Mouse (Mus musculus) R1 (cell line): ENCODE measurements around the gene Avp.

Source experiments
- DNase-seq: peaks from one replicate; pipeline ENCODE4 v3.0.0-alpha.2; 2018; ENCODE audit warnings: low read depth, low spot score

Avp gene

DNA sequence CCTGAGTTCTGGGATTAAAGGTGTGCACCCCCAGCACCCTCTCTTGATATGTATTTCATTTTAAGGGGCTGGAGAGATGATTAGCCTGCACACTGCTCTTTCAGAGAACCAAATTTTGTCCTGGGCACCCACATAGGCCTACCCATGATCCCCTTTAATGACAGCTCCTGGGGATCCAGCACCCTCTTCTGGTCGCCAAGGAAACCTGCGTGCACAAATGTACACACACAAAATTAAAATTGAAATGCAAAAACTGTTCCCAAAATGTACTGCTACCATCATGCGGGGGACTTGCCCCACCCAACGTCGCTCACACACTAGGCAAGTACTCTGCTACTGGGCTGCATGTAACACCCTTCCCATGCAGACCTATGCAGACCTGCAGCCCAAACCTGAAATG lies 7.4 kb downstream of the Avp start:
- no peak for DNase-seq

DNA sequence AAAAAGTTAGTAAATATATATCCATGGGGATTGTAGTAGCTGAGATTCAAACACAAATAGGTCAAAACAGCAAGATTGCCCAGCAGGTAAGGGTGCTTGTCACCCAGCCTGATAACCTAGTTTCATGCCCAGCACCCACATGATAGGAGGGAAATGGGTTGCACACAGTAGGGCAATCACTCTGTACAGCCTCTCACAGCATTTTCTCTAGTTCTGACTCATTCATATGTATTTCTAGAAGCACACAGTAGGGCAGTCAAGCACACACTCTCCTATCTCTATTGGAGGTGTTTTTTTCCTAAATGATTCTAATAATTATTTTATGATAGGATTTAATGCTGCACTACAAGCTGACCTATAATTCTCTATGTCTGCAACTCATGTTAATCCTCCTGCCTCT lies 12.4 kb downstream of the Avp start:
- no peak for DNase-seq

DNA sequence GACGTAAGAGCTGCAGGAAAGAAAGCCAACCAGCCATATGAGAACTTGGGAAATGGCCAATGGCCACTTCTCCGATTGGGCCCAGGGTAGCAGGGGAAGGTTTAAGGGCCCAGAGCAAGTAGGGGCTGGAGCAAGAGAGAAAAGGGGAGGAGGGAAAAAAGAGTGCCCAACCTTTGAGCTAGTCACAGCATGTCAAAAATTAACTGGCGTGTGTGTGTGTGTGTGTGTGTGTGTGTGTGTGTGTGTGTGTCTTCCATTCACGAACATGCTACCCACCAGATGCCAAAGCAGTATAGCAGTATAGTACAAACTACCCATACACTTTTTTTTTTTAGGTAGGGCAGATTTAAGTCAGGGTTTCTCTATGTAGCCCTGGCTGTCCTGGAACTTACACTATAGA lies 13.4 kb downstream of the Avp start:
- no peak for DNase-seq

DNA sequence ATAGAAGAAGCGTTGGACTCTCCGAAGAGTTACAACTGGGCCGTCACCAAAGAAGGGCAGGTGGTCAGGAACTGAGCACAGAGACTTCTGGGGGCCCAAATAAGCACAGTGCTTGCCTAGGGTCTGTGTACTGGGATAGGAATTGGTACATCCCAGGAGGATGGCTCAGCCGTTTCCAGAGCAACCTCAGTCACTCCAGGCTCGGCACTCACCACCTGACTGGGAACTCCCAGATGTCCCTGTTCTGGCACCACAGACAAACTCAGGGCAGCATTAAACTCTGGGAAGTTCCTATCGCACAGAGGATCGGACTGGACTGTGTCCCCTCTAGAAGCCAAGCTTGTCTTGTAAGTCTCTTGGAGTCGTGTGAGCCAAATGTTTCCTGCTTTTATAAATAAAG lies 17.4 kb downstream of the Avp start:
- no peak for DNase-seq

DNA sequence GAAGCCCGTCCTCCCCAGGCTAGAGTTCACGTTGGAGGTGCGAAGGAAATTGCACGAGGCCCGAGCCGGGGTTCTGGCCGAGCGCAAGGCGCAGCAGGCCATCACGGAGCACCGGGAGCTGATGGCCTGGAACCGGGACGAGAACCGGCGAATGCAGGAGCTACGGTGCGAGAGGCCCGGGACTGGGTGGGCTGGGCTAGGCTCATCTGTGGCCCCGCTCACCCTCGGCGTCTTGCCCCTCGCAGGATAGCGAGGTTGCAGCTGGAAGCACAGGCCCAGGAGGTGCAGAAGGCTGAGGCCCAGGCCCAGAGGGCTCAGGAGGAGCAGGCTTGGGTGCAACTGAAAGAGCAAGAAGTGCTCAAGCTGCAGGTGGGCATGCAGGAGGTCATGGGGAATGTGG lies 18.3 kb downstream of the Avp start:
- peak; percentile 28 for DNase-seq

DNA sequence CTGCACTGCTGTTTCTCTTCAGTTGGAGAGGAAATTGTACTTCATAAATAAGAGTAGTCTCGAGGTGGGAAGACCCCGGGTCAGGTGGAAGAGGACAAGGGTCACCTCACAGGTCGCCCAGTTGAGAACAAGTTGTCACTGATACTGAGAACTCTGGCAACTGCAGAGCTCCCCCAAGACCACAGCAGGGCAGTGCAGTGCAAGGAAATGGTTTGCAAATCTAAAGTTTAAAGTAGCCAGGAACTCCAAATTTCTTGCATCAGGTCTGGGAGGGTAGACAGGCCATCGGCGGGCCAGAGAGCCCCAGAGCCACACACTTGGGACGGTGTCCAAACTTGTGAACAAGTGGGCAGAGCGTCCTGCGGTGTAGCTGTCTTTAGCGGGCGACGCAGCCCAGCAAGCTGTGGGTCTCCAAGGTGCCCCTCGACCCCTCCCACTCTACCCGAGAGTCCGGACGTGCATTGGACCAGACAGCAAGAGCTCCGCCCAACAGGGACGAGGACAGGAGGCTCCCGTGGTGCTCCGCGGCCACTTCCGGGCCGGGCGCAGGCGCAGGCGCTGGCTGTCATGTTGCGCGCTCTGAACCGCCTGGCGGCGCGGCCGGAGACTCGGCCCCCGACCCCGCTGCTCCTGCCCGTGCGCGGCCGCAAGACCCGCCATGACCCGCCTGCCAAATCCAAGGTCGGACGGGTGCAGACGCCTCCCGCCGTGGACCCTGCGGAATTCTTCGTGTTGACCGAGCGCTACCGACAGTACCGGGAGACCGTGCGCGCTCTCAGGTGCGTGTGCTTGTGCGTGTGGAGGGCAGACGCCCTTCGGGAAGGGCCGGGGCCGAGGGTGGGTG lies 18.9 kb downstream of the Avp start, which contains the start of gene Mrps26:
Mrps26 (plus strand) TSS at position 531 of the 844 bp plus-strand sequence.
- DNase-seq = peak; percentile 98

DNA sequence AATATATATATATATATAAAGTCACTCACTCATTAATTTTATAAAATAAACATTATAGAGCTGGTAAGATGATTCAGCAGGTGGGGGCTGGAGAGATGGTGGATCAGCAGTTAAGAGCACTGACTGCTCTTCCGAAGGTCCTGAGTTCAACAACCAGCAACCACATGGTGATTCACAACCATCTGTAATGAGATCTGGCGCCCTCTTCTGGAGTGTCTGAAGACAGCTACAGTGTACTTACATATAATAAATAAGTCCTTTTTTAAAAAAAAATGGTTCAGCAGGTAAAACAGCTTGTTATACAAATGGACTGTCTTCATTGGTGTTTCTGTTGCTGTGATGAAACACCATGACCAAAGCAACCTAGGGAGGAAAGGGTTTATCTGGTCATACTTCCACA lies 24.3 kb downstream of the Avp start:
- DNase-seq = peak; percentile 33

DNA sequence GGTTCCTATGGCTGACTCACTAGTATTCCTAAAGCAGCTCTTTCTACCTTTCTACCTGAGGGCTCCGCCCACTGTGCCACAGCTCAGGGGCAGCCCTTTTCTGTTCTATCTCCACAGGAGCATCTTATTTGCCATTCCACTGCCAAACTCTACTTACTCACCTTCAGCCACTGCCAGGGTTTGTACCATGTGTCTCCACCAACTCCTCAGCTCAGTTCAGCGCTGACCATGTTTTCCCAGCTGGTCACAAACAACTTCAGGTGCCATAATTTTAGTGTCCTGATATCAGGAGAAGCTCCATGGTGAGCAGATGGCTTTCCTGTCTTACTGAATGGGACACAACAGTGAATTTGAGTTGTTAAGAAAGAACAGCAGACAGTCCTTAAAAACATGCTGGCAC lies 24.9 kb downstream of the Avp start:
- no peak for DNase-seq

DNA sequence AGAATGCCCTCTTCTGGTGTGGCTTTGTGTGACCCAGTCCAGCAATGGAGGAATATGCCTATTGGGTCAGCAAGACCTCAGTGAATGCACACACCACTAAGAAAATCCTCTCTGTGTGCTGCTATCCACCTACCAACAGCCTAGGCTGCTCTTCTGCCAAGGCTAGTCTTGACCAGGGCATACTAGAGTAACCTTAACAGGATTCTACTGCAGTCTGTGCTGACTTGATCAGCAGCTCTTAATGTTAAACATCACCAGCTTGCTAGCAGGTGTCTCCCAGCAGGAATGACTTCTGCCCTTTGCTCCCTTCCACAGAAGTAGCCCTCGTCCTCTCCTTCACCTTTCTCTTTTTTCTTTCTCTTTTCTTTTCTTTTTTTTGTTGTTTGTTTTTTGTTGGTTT lies 26.1 kb downstream of the Avp start:
- no peak for DNase-seq

DNA sequence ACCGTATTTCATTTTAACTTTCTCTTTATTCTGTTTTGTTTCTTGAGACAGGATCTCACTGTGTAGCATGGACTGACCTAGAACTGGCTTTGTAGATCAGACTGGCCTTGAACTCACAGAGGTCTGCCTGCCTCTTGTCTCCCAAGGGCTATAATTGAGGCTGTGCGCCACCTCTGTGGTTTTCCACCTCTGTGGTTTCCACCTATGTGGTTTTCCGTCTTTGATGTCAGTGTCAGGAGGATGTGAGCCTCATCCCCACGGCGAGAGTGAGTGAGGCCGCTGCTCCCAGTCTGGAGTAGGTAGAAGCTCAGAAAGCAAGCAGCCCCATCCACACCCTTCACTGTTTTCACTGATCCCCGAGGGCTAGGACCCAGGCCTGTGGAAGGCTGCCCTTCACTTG lies 27.5 kb downstream of the Avp start:
- DNase-seq = no peak

DNA sequence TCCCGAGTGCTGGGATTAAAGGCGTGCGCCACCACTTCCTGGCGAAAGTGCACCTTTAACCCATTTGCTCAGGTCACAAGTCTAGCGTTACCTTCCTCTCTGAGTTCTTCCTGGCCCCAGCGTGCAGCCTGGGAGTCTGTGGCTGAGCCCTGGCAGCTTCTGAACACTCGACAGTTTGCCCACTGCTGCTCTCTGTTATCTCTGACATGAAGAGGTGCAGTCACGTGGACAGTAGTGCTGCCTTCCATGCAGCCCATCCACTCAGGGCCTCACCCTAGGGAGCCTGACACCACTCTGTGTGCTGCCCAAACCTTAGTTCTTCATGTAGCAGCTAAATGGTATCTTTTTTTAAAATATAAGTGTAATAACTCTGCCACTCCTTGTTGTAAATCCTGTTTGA lies 35.4 kb downstream of the Avp start:
- DNase-seq = no peak

DNA sequence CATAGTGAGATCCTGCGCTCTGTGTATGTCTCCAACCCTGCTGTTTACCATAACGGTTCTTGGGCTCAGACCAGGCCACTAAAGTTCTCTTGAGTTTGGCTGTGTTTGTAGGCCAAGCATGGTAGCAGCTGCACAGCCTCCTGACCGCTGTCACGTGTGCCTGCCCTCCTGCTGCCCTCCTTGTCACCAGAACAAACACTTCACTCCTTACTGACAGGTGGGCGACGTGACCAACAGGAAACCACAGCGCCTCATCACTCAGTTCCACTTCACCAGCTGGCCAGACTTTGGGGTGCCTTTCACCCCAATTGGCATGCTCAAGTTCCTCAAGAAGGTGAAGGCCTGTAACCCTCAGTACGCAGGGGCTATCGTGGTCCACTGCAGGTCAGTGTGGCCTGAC lies 42.1 kb downstream of the Avp start:
- no peak for DNase-seq

DNA sequence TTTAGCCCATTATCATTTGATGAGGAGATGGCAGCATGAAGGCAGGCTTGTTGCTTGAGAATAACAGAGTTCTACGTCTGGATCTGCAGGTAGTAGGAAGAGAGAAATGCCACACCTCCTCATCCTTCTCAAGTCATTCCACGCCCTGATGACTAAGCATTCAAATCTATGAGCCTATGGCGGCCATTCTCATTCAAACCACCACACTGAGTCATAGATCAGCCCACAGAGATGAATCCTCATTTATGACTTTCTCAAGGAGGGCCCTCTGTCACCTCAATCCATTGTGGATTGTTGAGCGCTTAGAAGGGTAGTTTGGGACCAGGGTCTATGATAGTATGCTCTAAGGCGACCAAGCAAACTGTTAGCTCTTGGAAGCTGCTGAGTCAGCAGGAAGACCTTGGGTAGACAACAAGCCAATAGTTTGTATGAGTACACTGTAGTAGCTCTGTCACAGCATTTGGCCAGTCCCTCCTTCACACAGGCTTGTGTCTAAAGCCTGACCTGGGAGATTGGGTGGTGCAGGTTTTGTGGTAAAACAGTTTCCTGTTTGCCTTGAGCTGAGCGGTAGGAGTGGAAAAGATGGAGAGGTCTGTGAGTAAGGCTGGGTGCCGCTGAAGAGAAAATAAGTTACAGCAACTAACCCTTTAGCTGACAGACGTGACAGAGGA lies 43.3 kb downstream of the Avp start:
- peak; percentile 11 for DNase-seq

DNA sequence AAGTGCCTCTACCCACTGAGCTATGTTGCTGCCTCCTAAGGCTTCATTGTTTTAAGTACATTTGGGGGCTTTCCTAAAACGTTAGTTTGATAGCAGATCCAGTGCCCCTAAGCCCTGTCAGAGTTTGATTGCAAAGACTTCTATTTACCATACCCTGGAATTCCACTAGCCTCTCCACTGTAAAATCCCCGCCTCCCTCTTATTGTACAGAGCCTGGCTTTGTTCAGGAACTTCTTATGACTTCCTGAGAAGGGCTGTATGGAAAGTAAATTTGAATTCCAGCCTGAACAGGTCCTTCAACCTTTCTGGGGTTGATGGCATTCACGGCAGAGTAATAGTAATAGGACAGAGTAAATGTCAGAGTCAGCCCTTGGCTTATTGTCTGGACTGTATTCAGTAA lies 45.5 kb downstream of the Avp start:
- DNase-seq = no peak

DNA sequence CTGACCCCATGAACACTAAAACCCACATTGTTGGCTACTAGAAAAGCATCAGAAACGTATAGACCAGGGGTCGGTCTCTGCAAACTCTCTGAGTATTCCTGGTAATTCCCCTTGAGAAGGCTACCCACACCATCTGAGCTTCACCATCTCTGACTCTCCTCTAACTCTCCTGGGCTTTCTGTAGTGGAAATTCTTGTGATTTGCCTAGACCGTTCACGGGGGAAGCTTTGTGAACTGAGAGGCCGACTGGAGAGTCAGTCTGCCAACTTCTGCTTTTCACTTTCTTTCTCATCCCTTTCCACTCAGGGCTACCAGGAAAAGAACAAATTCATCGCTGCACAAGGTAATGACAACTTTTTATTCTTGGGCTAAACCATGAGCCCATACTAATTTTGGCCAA lies 47.3 kb downstream of the Avp start:
- DNase-seq = no peak

DNA sequence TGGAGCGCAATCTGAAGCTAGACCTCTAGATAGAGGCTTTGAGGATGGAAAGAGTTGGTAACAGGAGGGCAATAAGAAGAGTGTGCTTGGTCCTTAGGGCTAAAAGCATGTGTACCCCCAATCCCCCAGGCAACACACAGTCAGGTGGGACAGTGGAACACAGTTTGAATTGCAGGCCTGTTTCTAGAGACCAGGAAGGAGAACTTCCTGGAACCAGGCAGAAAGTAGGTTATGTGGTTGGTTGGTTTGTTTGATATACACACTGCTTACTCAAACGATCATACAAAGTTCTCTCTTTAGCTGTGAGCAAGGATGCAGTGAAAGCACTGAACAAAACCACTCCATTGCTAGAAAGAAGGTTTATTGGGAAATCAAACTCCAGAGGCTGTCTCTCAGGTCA lies 50.2 kb downstream of the Avp start:
- no peak for DNase-seq
